In genomic region chr13:37333544-37333870, GRCm38 (mm10) we compare ENCODE assay signal across 33 mouse cellular contexts. TPM values are rescaled to one million over a fixed set of nuclear protein-coding genes. Genes with fewer than 3 reads are reported as not detected.
DNase-seq lines count a peak whose midpoint lies in the region; ATAC-seq and TF ChIP-seq lines count a peak whose summit lies in the region.
"Had no signal": no experiment of that assay in that cellular context is flagged by ENCODE, and none has a peak within 500 bp of the region (broad histone marks: within the 10 kb centered on the region; RNA-seq: fewer than 3 reads in every experiment).

No protein-coding gene starts in this region.

- H3K4me1 ChIP-seq in heart, embryonic 10.5 days, result no peaks in the 10 kb centered on the region
- peaks cover 10% of the 10 kb centered on the region; the same call in 1 of the 2 replicates for H3K4me1 ChIP-seq in lung, embryonic 14.5 days (ENCODE audit: insufficient read depth)
- H3K4me1 ChIP-seq in CH12.LX (ENCODE audit: control insufficient read depth in 1 of 2, insufficient read depth in 2 of 2), result peaks cover 17 to 60% of the 10 kb centered on the region in 2 experiments
- H3K4me1 ChIP-seq: embryonic facial prominence, embryonic 12.5 days; hindbrain, embryonic 10.5 days; hindbrain, embryonic 15.5 days; limb, embryonic 13.5 days; liver, embryonic 13.5 days; megakaryocyte, embryonic 14.5 days; midbrain, embryonic 12.5 days; neural tube, embryonic 13.5 days; stomach, embryonic 15.5 days had no signal

- TF ChIP-seq EP300 in CH12.LX (IDR thresholded peaks at IDR 0.05; ENCODE audit: low read length), result peak; percentile 64

- no peaks in the 10 kb centered on the region for H3K36me3 ChIP-seq in heart, embryonic 10.5 days
- no peaks in the 10 kb centered on the region for H3K36me3 ChIP-seq in lung, embryonic 14.5 days (ENCODE audit: insufficient read depth)
- H3K36me3 ChIP-seq in CH12.LX (replicated peaks in 1 of 2; ENCODE audit: control insufficient read depth in 1 of 2, insufficient read depth in 1 of 2, low read length in 1 of 2), result no peaks in the 10 kb centered on the region
- H3K36me3 ChIP-seq: embryonic facial prominence, embryonic 12.5 days; hindbrain, embryonic 10.5 days; hindbrain, embryonic 15.5 days; limb, embryonic 13.5 days; liver, embryonic 13.5 days; midbrain, embryonic 12.5 days; neural tube, embryonic 13.5 days; stomach, embryonic 15.5 days had no signal

- no peak overlapping the region for H3K9ac ChIP-seq in lung, embryonic 14.5 days
- H3K9ac ChIP-seq in CH12.LX (ENCODE audit: insufficient read depth, low read depth), result no peak overlapping the region
- H3K9ac ChIP-seq: embryonic facial prominence, embryonic 12.5 days; hindbrain, embryonic 15.5 days; limb, embryonic 13.5 days; liver, embryonic 13.5 days; midbrain, embryonic 12.5 days; neural tube, embryonic 13.5 days; stomach, embryonic 15.5 days had no signal

- peak; percentile 42; the same call in 1 of the 2 replicates for ATAC-seq in lung, embryonic 14.5 days (ENCODE audit: insufficient read depth)
- peak; percentile 35; the same call in 1 of the 2 replicates for ATAC-seq in granulocyte monocyte progenitor cell, adult 5-6 weeks (replicated peaks; ENCODE audit: poor library complexity, severe bottlenecking)
- ATAC-seq: forebrain, embryonic 14.5 days; inflammation-experienced regulatory T-cells, adult 6 months; Patski had no signal

- DNase-seq in heart, adult 11 months, result peak; percentile 81
- DNase-seq in heart, embryonic 10.5 days (ENCODE audit: low spot score), result no peak
- no peak for DNase-seq in lung, embryonic 14.5 days
- no peak for DNase-seq in lung, postnatal 36 days
- DNase-seq in CH12.LX (ENCODE audit: extremely low read depth), result no peak
- no peak for DNase-seq in cerebellum, adult 11-12 months
- DNase-seq in adrenal gland, postnatal 36 days, result no peak
- DNase-seq: adrenal gland, postnatal 10 days; cerebellum, adult 8-10 months; cerebellum, postnatal 25 days; embryo, embryonic 11 days; gastrocnemius, adult 2 months; kidney, adult 11 months; kidney, postnatal 14 days; liver, embryonic 13.5 days; lung, adult 2 months; right cerebral cortex, postnatal 4 days; thymus, postnatal 14 days had no signal

- no peak overlapping the region for H3K4me3 ChIP-seq in heart, embryonic 10.5 days
- no peak overlapping the region for H3K4me3 ChIP-seq in lung, embryonic 14.5 days (ENCODE audit: low read depth, low read length)
- no peak overlapping the region for H3K4me3 ChIP-seq in CH12.LX (replicated peaks in 1 of 3; ENCODE audit: low read depth in 2 of 3, low read length in 2 of 3, poor library complexity in 1 of 3)
- H3K4me3 ChIP-seq: embryonic facial prominence, embryonic 12.5 days; gastrocnemius, adult 2 months; hindbrain, embryonic 10.5 days; hindbrain, embryonic 15.5 days; left cerebral cortex, adult 2 months; limb, embryonic 13.5 days; liver, embryonic 13.5 days; megakaryocyte, embryonic 14.5 days; midbrain, embryonic 12.5 days; neural tube, embryonic 13.5 days; stomach, embryonic 15.5 days had no signal

- in situ Hi-C loops in CH12.LX (cut with MboI; ENCODE audit: low pct_ligation_motif_present, low pct_unique_long_range_greater_than_20kb, low sequenced_read_pairs), result no loop called here

- TF ChIP-seq CTCF in lung, embryonic 14.5 days (IDR thresholded peaks at IDR 0.05; ENCODE audit: low read depth), result no peak
- no peak for TF ChIP-seq CTCF in CH12.LX (conservative IDR thresholded peaks at IDR 0.05 in 1 of 2, IDR thresholded peaks at IDR 0.05 in 1 of 2; ENCODE audit: low read depth in 2 of 2, low read length in 2 of 2)

- no peak overlapping the region for H3K4me2 ChIP-seq in lung, embryonic 14.5 days
- peak overlapping the region; percentile 5; the same call in 1 of the 2 replicates for H3K4me2 ChIP-seq in CH12.LX (ENCODE audit: insufficient read depth, low read depth, poor library complexity, severe bottlenecking)
- H3K4me2 ChIP-seq: embryonic facial prominence, embryonic 12.5 days; heart, embryonic 11.5 days; hindbrain, embryonic 15.5 days; limb, embryonic 13.5 days; liver, embryonic 13.5 days; midbrain, embryonic 12.5 days; neural tube, embryonic 13.5 days; stomach, embryonic 15.5 days had no signal

- no peak for TF ChIP-seq POLR2A in CH12.LX (IDR thresholded peaks at IDR 0.05; ENCODE audit: low read depth, low read length)

- no peak overlapping the region for H3K27ac ChIP-seq in heart, embryonic 10.5 days
- H3K27ac ChIP-seq in lung, embryonic 14.5 days (ENCODE audit: low read depth), result peak overlapping the region; percentile 74
- H3K27ac ChIP-seq in CH12.LX (ENCODE audit: insufficient read depth, low read depth), result no peak overlapping the region; the same call in 1 of the 2 replicates
- H3K27ac ChIP-seq: embryonic facial prominence, embryonic 12.5 days; gastrocnemius, adult 2 months; hindbrain, embryonic 10.5 days; hindbrain, embryonic 15.5 days; limb, embryonic 13.5 days; liver, embryonic 13.5 days; midbrain, embryonic 12.5 days; neural tube, embryonic 13.5 days; stomach, embryonic 15.5 days had no signal

- no peaks in the 10 kb centered on the region for H3K79me2 ChIP-seq in CH12.LX (replicated peaks; ENCODE audit: control insufficient read depth, extremely low read depth, insufficient read depth, poor library complexity, severe bottlenecking)

- WGBS in heart, embryonic 10.5 days, result 60% methylated on average over 1 of the region's 1 CpGs
- 71% methylated on average over 1 of the region's 1 CpGs for WGBS in lung, embryonic 14.5 days

- H3K27me3 ChIP-seq in heart, embryonic 10.5 days (ENCODE audit: insufficient read depth, poor library complexity, severe bottlenecking), result no peaks in the 10 kb centered on the region
- H3K27me3 ChIP-seq in lung, embryonic 14.5 days (ENCODE audit: insufficient read depth, low read length), result no peaks in the 10 kb centered on the region
- no peaks in the 10 kb centered on the region for H3K27me3 ChIP-seq in CH12.LX (replicated peaks)
- H3K27me3 ChIP-seq: embryonic facial prominence, embryonic 12.5 days; hindbrain, embryonic 15.5 days; limb, embryonic 13.5 days; liver, embryonic 13.5 days; midbrain, embryonic 12.5 days; neural tube, embryonic 13.5 days; stomach, embryonic 15.5 days had no signal

- H3K9me3 ChIP-seq in heart, embryonic 10.5 days, result no peaks in the 10 kb centered on the region
- no peaks in the 10 kb centered on the region for H3K9me3 ChIP-seq in lung, embryonic 14.5 days (ENCODE audit: low read depth, low read length)
- no peaks in the 10 kb centered on the region for H3K9me3 ChIP-seq in CH12.LX (replicated peaks; ENCODE audit: low read length)
- H3K9me3 ChIP-seq: embryonic facial prominence, embryonic 12.5 days; hindbrain, embryonic 10.5 days; hindbrain, embryonic 15.5 days; limb, embryonic 13.5 days; liver, embryonic 13.5 days; megakaryocyte, embryonic 14.5 days; midbrain, embryonic 12.5 days; neural tube, embryonic 13.5 days; stomach, embryonic 15.5 days had no signal

- dilution Hi-C loops in CH12.LX (cut with MboI; ENCODE audit: extremely low pct_ligation_motif_present, extremely low pct_unique_long_range_greater_than_20kb, low sequenced_read_pairs), result no loop called here

- TF ChIP-seq RAD21 in CH12.LX (IDR thresholded peaks at IDR 0.05; ENCODE audit: low read depth, low read length), result no peak

TF ChIP-seq in CH12.LX, 34 proteins besides CTCF, POLR2A, EP300 and RAD21:
- TF ChIP-seq MEF2A (IDR thresholded peaks at IDR 0.05; ENCODE audit: borderline replicate concordance, low read depth, low read length), result peak; percentile 86
- TF ChIP-seq IRF4 (IDR thresholded peaks at IDR 0.05; ENCODE audit: low read depth, low read length), result peak; percentile 48; the same call in 1 of the 2 replicates
- no peak for TF ChIP-seq NRF1 (IDR thresholded peaks at IDR 0.05; ENCODE audit: low read depth, low read length)
- TF ChIP-seq RCOR1 (conservative IDR thresholded peaks at IDR 0.05; ENCODE audit: low read depth, low read length), result no peak
- no peak for TF ChIP-seq KAT2A (IDR thresholded peaks at IDR 0.05; ENCODE audit: insufficient replicate concordance, low read length)
- TF ChIP-seq MXI1 (IDR thresholded peaks at IDR 0.05; ENCODE audit: low read depth, low read length), result no peak
- TF ChIP-seq ETS1 (conservative IDR thresholded peaks at IDR 0.05; ENCODE audit: low read depth, low read length), result no peak; the same call in 1 of the 2 replicates
- TF ChIP-seq JUN (IDR thresholded peaks at IDR 0.05; ENCODE audit: insufficient read depth, low read depth, low read length), result no peak
- no peak for TF ChIP-seq USF1 (IDR thresholded peaks at IDR 0.05; ENCODE audit: low read depth, low read length)
- TF ChIP-seq MAX (IDR thresholded peaks at IDR 0.05; ENCODE audit: low read length), result no peak
- TF ChIP-seq CHD1 (IDR thresholded peaks at IDR 0.05; ENCODE audit: low read depth, low read length), result no peak
- TF ChIP-seq CHD2 (IDR thresholded peaks at IDR 0.05; ENCODE audit: low read length), result no peak

RNA-seq across cellular contexts. Expression of gene Ly86, which starts 11.5 kb away (rescaled TPM):
- polyA plus RNA-seq in heart, embryonic 10.5 days (2016; fragmentation: Nextera tagmentation; extraction: Ambion mirVana), result 0.46 and 1.3 TPM in 2 replicates
- 11.9 and 15.1 TPM in 2 replicates for polyA plus RNA-seq in lung, embryonic 14.5 days (2014; fragmentation: Nextera tagmentation; extraction: Ambion mirVana)
- total RNA-seq in CH12.LX (2012; rRNA removed), result 172 and 242 TPM in 2 replicates
- total RNA-seq in CH12.LX (2014; rRNA removed), result 374 and 427 TPM in 2 replicates
- 290 and 323 TPM in 2 replicates for polyA plus RNA-seq in CH12.LX (2012; ENCODE audit: insufficient read length, low read depth)
- 195 and 204 TPM in 2 replicates for total RNA-seq in granulocyte monocyte progenitor cell, adult 5-6 weeks (2014; fragmentation: Nextera tagmentation)
- 155 and 188 TPM in 2 replicates for total RNA-seq in granulocyte monocyte progenitor cell, adult 5-6 weeks (2017)
- total RNA-seq in adrenal gland, postnatal 36 days (2021), result 1 to 10 TPM; 4.2 to 5.4 TPM
- total RNA-seq: MEL had no signal
- polyA plus RNA-seq: Patski had no signal

Comparison
In these comparisons a context has a peak if more than half of its experiments do, and no peak if none do; other contexts are left out.
1. RNA of gene Ly86, which starts 11.5 kb away (total RNA-seq): 172 to 427 TPM in CH12.LX and 155 to 204 TPM in granulocyte monocyte progenitor cell, adult 5-6 weeks; 4.2 to 5.4 TPM in adrenal gland, postnatal 36 days; every median in the first group is over 10 times any median in the second.